Mouse (Mus musculus) gastrocnemius, adult 18-20 months (tissue): ENCODE data around the gene Spic. TPM values are rescaled to one million over a fixed set of nuclear protein-coding genes. Genes with fewer than 3 reads are reported as not detected.
"Not testable (repeated sequence)": the region's sequence is repeated elsewhere in the genome, so short reads cannot be mapped to it uniquely, and the experiment has no call there.

Experiments used
- DNase-seq: peaks from one replicate; pipeline ENCODE4 v3.0.0; 2021; ENCODE audit warnings: low spot score
- long read RNA-seq, 2 experiments: library from polyadenylated mRNA; stranded (forward); transcript quantifications; one replicate each; pipeline ENCODE4 v2.0.0; 2021
- total RNA-seq, 2 experiments: library from RNA; stranded (reverse); gene quantifications; 2 replicates each; pipeline ENCODE4 v1.2.3; 2021

The Spic gene
- total RNA-seq: under 1 TPM in 1 of 2 experiments, not detected in 1; 0.17 TPM
- long read RNA-seq, experiment 1: 0 reads
- long read RNA-seq, experiment 2: 0 reads

DNA sequence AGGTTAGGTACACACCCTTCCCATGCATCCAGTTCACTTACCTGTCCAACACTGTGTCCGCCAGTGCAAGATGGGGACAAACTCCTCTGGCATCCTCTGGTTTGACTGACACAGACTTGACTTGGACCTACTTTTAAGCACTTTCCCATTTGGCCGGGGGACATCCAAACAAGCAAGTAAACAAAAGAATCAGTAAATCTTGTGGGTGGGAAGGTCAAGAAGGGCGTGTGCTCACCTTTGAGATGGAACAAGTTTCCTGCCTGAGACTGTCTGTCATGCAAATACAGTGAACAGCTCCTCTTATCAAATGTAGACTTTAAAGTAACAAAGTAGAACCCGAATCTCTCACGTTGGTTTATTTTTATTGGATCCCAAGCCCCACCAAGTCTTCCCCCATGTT lies at the start of gene Spic:
Gene Spic, minus strand, starts transcription at position 91 of the 400 bp plus-strand sequence.
- DNase-seq: no peak

DNA sequence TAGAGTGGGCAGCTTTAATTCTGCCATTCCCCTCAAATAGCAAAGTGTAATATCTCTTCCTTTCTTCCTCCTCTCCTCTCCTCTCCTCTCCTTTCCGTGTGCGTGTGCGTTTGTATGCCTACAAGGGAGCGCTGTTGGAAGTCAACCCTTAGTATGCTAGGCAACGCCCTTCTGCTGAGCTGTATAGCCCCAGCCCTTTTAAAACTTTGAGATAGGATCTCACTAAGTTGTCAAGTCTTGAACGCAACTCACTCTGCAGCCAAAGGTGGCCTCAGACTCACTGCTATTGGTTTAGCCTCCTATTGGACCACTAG lies 47.5 kb upstream of the Spic start:
- DNase-seq: no peak

DNA sequence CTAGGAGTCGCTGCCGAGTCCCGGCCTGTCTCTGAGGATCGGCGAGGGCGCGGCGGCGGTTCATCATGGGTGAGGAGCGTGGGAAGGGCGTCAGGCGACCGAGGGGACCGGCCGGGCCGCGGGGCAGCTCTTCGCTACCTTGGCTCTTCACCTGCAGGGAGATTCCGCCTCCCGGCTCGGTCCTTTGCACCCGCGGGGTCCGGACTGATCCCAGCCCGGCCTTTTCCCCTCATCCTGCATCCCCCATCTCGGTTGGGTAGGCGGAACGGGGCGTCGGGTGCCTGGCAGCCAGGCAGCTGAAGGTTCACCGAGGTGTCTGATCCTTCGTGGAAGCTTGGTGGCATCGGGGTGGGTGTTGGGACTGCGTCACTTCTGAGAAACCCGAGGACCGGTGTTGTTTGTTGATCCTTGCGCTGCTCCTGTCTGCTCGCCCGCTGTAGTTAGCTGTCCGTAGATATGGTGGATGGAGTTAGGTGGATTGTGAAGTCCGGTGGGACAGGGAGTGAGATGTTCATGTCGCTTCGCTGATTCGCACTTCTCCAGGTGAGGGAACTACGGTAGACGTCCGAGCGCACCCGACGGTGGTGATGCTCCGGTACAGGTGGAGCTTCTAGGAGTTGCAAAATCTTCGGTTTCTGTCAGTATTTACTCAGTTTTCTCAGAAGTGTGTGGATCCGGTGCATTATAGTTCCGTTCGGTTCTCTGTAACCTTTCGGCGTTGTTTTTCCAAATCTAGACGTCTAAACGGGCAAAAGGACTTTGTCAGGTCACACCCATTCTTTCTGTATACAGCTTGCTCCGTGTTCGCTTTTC lies 46.9 kb upstream of the Spic start:
- no peak for DNase-seq

DNA sequence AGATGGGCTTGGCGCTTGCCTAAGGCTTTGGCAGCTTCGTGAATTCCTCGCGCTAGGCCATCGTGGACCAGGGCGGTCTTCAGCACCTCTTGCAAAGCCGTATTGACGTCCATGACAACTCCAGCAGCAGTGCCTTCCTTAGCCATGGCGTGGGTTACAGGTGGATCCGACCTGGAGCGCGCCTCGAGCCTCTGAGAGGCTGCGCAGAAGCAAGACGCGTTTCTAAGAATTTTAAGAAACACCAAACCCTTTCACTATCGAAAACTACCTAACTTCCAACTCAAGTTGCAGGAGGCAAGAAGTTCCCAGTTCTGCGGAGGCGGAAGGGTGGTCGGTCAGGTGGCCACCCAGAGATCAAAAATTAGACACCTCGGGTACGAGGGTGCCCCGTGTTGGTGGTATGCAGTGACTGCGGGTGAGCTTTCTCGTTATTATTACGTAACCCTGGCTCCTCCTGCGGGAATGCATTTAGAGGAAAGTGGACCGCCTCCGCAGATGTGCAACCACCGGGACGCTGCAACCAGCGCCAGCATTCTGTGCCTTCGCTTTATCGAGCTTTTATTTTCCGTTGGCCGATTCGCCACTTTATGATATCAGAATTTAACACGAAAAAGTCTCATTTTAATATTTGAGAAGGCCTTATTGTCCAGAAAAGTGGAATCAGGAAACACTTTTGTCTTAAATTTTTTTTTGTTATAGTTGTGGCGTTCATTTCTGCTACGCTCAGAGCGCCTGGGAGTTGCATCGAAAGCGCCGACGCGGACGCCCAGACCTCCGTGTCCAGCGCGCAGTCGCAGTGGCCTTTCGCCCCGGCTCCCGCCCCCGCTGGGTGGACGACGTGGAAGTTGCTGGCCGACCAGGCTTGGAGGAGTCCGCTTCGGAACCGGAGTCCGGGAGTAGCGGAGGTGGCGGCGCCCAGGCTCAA lies 46.0 kb upstream of the Spic start, which contains the start of gene Arl1:
Gene Arl1, plus strand, starts transcription at position 288 of the 925 bp plus-strand sequence.
- DNase-seq: peak; percentile 94

DNA sequence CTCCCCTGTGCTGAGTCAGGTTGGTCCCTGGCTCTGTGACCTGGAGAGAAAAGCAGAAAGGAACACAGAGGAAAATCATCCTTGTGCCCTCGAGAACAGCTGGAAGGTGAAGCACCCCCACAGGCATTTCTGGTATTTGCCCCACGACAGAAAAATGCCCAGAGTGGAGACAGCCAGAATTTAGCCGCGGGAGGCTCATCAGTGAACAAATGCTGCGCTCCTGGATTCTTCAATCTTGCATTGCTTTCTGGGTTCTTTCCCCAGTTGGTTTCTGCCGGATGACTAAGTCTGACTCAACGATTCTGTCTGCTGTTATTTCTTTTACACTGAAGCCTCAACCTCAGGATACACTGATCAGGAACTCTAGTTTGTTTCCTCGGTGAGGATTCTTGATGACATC lies 43.4 kb upstream of the Spic start:
- no peak for DNase-seq

DNA sequence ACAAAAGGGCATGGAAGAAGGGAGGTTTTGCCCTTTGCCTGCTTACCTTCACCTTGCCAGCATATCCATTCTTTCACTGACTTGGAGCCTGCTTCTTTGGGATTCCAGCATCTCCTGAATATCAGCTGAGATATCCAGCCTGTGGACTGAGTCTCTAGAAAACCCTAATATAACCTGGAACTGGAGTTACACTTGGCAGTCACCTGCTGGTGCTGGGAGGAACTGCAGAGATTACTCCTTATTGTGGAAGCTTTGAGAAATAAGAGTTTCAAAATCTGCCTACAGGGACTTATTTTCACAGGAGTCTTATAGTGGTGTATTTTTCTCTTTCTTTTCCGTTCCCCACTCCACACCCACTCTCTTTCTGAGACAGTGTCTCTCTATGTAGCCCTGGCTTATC lies 42.3 kb upstream of the Spic start:
- DNase-seq: no peak

DNA sequence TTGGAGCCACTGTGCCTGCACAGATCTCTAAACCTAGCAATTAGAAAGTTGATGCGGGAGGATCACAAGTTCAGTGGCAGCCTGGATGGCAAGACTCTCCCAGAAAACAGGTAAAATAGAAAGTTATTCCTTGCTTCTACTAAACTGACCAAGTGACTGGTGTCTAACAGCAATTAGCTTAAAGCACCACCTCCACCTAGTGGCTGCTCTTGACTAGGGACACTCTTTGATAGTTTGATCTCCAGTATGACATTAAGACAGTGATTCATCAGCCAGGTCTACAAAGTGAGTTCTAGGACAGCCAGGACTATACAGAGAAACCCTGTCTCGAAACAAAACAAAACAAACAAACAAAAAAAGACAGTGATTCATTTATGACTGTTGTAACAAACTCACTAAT lies 40.5 kb upstream of the Spic start:
- peak; percentile 23 for DNase-seq

DNA sequence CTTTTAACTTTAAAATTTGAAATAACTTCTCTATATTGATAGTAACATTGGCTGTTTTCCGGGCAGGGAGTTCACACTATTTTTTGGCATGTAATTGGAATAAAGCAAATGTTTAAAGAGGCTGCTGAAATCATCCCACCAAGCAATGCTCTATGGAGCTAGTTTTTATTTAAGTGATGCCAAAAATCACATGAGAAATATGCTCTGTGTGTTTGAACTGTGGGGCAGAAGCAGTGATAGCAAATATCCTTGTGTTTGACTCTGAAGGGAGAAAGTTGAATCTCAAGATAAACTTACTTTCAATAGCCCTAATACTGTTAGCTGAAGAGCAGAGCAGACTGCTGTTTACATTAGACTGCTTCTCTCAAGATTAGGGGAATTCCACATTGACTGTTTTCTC lies 34.8 kb upstream of the Spic start:
- DNase-seq: no peak

DNA sequence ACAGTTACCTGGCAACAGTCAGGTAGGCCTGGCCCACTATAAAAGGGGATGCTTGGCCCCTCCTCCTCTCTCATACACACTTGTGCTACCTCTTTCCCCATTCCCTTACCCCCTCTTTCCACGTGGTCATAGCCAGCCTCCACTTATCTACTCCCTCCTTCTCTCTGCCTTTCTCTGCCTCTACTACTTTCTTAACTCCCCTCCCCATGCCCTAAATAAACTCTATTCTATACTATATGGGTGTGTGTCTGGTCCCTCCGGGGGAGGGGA lies 32.9 kb upstream of the Spic start:
- DNase-seq: no peak

DNA sequence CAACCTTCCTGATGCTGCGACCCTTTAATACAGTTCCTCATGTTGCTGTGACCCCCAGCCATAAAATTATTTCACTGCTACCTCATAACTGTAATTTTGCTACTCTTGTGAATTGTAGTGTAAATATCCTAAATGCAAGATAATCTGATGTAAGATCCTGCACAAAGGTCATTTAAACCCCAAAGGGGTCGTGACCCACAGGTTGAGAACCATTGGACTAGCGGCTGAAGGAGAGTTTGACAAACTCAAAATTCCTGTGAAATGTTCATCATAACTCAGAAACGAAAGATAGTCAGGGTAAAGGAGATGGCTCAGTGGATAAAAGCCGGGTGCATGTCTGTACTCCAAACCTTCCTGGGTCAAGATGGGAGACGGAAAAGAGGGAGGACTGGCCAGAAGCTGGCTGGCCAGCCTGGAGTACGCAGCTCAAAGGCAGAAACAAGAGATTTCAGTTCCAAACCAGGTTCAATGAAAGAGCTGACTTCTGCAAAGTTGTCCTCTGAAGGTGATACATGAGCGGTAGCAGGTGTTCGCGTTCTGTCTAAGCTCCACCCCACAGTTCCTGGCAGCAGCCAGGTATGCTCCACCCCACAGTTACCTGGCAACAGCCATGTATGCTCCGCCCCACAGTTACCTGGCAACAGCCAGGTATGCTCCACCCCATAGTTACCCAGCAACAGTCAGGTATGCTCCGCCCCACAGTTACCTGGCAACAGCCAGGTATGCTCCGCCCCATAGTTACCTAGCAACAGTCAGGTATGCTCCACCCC lies 32.4 kb upstream of the Spic start:
- no peak for DNase-seq

GRCm38 (mm10) chr10:88715621-88716020 lies 30.8 kb upstream of the Spic start:
- no peak for DNase-seq

DNA sequence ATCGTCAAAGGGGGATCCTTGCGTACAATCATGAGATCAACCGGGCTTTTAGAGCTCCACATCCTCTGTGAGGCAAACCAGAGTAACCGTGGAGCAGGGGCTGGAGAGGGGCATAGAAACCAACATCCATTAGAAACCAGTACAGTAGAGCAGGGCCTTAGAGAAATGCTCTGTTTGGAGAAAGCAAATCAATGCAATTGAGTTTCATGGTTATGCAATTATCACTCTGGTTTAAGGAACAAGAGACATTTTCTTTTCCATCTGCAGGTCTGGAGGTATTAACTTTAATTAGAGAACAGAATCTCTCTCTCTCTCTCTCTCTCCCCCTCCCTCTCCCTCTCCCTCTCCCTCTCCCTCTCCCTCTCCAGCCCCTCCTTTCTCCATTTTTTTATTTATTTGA lies 29.9 kb upstream of the Spic start:
- no peak for DNase-seq

DNA sequence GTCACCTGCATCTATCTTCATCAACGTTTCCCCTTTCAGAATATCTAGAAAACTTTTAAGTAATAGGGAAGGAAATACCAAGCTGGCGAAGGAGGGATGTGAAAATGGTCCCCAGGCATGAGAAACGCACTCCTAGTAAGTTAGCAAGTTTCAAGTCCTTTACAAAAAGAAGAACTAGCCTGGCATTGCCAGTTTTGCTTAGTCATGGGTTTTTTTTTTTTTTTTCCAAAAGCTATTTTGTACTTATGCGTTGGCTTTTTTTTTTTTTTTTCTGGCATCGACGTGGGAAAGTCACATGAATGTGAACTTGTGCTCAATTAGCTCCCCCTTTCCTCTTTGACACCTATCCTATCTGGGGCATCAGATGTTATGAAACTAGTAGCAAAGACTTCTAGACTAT lies 27.5 kb upstream of the Spic start:
- DNase-seq: no peak

GRCm38 (mm10) chr10:88708671-88709523 lies 24.1 kb upstream of the Spic start:
- no peak for DNase-seq

DNA sequence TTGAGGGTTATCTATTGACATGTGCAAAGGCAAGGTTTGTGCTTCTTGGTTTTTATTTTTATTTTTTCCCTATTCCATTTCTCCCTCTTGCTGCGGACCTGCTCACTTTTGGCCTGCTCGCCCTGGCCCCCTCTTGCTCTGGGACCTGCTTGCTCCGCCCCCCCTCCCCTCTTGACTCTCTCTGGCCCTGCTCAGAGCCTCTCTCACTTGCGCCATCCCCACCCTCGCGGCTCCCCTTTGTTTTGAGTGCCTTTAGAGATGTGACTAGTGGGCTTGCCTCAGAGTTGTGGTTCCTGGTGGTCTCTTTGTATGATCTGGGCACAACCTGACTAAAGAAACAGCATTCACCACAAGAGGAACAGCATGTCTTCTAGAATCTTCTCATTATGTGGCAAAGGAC lies 16.1 kb upstream of the Spic start:
- no peak for DNase-seq

DNA sequence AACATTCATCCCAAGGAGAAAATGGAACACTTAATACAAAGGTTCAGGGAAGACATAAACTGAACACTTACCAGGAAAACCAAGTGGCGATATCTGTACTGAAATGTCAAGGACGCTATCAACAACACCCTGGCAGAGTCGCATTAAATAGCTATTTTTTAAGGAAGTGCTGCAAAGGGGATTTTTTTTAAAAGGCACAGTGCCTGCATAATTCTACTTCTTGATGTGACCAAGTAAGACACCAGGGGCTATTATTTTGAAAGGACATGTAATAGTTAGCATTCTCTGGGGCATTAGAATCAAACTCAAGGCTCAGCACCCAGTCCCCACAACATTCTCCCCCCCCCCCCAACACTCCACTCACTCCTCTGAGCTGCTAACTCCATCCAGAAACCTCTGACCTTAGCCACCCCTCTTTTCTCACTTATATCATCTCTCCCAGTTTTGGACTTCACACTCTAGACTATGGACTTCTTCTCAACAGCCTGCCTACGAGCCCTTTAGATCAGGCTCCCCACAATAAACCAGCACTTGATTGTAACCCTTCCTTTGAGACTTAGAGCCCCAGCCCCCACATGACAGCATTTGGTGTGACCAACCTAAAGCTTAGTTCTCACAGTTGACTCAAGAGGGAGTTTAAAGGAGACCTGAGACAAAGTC lies 1.8 kb downstream of the Spic start:
- DNase-seq: no peak

- DNase-seq: no peak
These were observed 12.0 kb downstream of the Spic start for GRCm38 (mm10) chr10:88672825-88673224.

GRCm38 (mm10) chr10:88672123-88672522 lies 12.7 kb downstream of the Spic start:
- DNase-seq: no peak

DNA sequence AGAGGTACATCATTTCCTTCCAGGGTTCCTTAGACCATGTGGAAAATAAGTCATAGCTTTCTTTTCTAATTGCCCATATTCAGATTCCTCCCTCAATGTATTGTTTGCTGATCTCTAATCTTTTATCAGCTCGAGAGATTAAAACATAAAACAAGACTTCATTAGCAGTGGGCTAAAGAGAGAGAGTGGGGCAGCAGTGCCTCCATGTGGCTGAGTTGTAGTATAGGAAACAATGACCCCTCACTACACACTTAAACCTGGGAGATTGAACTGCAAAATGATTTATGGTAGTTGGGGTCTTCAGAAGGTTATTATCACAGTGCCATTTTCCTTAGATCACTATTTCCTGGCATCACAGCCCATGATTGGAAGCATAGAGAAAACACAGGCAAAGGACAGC lies 15.1 kb downstream of the Spic start:
- DNase-seq: peak; percentile 23

DNA sequence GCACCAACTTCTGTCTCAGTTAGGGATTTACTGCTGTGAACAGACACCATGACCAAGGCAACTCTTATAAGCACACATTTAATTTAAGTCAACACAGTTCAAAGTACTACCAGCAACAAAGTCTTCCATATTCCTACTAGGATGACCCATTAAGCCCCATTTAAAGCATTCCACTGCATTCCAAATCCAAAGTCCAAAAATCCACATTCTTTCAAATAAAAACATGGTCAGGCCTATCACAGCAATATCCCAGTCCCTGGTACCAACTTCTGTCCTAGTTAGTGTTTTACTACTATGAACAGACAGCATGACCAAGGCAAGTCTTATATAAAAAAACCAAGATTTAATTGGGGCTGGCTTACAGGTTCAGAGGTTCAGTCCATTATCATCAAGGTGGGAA lies 21.0 kb downstream of the Spic start:
- DNase-seq: not testable (repeated sequence)

DNA sequence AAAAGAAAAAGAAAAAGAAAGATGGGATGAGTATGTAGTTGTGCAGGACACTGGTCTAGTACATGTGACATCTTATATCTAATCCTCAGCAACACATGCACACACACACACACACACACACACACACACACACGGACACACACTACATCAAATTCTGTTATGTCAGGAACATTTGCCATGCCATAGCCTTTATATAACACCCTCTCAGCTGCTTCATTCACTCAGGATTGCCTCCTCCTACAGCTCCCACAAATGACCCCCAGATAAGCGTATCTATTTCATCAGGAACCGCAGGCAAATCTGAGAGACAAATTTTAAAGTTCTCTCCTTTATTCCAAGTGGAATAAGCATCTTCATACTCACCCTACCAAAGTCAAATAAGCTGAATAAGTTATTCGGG lies 25.9 kb downstream of the Spic start:
- DNase-seq: no peak
